Mouse (Mus musculus): ENCODE measurements around the gene Msi2. TPM values are rescaled to one million over a fixed set of nuclear protein-coding genes. Genes with fewer than 3 reads are reported as not detected.

Msi2 gene
- 19.2 and 20.4 TPM in 2 replicates for polyA plus RNA-seq (2016; fragmentation: Nextera tagmentation; extraction: Ambion mirVana)

GRCm38 (mm10) chr11:88718050-88718765, at the start of gene Msi2:
Gene Msi2, minus strand, starts transcription at chr11:88718513.
- WGBS = under 1% methylated on average over 80 of the region's 84 CpGs
- peak within 1 kb of the TSS; percentile 97 for H3K4me3 ChIP-seq
- peak within 1 kb of the TSS; percentile 100 for H3K27ac ChIP-seq
- peak; percentile 90 for DNase-seq (ENCODE audit: extremely low spot score, low spot score)
- peaks cover 8% of the 10 kb centered on the region; the same call in 1 of the 2 replicates for H3K27me3 ChIP-seq (ENCODE audit: poor library complexity, severe bottlenecking)
- no peaks in the 10 kb centered on the region for H3K9me3 ChIP-seq
- peaks cover 71% of the 10 kb centered on the region for H3K4me1 ChIP-seq
- peaks cover 25% of the 10 kb centered on the region for H3K36me3 ChIP-seq (replicated peaks)

- H3K4me1 ChIP-seq = peaks cover 20% of the 10 kb centered on the region
- H3K27me3 ChIP-seq (ENCODE audit: poor library complexity, severe bottlenecking) = peaks cover 14% of the 10 kb centered on the region
- no peak overlapping the region for H3K4me3 ChIP-seq
- no peak overlapping the region for H3K27ac ChIP-seq
- H3K9me3 ChIP-seq = no peaks in the 10 kb centered on the region
- H3K36me3 ChIP-seq (replicated peaks) = no peaks in the 10 kb centered on the region
- 63% methylated on average over 7 of the region's 7 CpGs for WGBS
- no peak for DNase-seq (ENCODE audit: extremely low spot score, low spot score)
Measured at GRCm38 (mm10) chr11:88765635-88766034, 47.3 kb upstream of the Msi2 start.

GRCm38 (mm10) chr11:88763371-88763770, 45.1 kb upstream of the Msi2 start:
- WGBS = 94% methylated on average over 13 of the region's 13 CpGs
- H3K36me3 ChIP-seq (replicated peaks) = no peaks in the 10 kb centered on the region

GRCm38 (mm10) chr11:88759501-88759900, 41.2 kb upstream of the Msi2 start:
- WGBS = 92% methylated on average over 8 of the region's 8 CpGs
- Histone ChIP-seq H3K4me1 (peaks cover 24% of the 10 kb centered on the region), H3K4me3 (no peak overlapping the region), H3K9me3 (no peaks in the 10 kb centered on the region), H3K27me3 (ENCODE audit: poor library complexity, severe bottlenecking) (0 out of 2 replicates have a peak, but pooled peaks cover 4% of the 10 kb centered on the region), H3K27ac (no peak overlapping the region), H3K36me3 (replicated peaks) (no peaks in the 10 kb centered on the region)
- no peak for DNase-seq (ENCODE audit: extremely low spot score, low spot score)

More at GRCm38 (mm10) chr11:88763371-88763770, 45.1 kb upstream of the Msi2 start:
- Histone ChIP-seq H3K9me3 (no peaks in the 10 kb centered on the region), H3K27ac (no peak overlapping the region), H3K4me3 (no peak overlapping the region), H3K27me3 (ENCODE audit: poor library complexity, severe bottlenecking) (0 out of 2 replicates have a peak, but pooled peaks cover 4% of the 10 kb centered on the region), H3K4me1 (peaks cover 27% of the 10 kb centered on the region)
- no peak for DNase-seq (ENCODE audit: extremely low spot score, low spot score)

GRCm38 (mm10) chr11:88758402-88758801, 40.1 kb upstream of the Msi2 start:
- WGBS = 28% methylated on average over 6 of the region's 6 CpGs
- H3K27ac ChIP-seq = no peak overlapping the region
- H3K36me3 ChIP-seq (replicated peaks) = no peaks in the 10 kb centered on the region
- H3K4me3 ChIP-seq = no peak overlapping the region
- DNase-seq (ENCODE audit: extremely low spot score, low spot score) = no peak
- 0 out of 2 replicates have a peak, but pooled peaks cover 4% of the 10 kb centered on the region for H3K27me3 ChIP-seq (ENCODE audit: poor library complexity, severe bottlenecking)
- peaks cover 20% of the 10 kb centered on the region for H3K4me1 ChIP-seq
- no peaks in the 10 kb centered on the region for H3K9me3 ChIP-seq

GRCm38 (mm10) chr11:88745306-88745705, 27.0 kb upstream of the Msi2 start:
- no peaks in the 10 kb centered on the region for H3K36me3 ChIP-seq (replicated peaks)
- no peak overlapping the region for H3K4me3 ChIP-seq
- no peak overlapping the region for H3K27ac ChIP-seq
- H3K4me1 ChIP-seq = peaks cover 11% of the 10 kb centered on the region
- no peak for DNase-seq (ENCODE audit: extremely low spot score, low spot score)
- no peaks in the 10 kb centered on the region for H3K27me3 ChIP-seq (ENCODE audit: poor library complexity, severe bottlenecking)
- 85% methylated on average over 12 of the region's 12 CpGs for WGBS
- no peaks in the 10 kb centered on the region for H3K9me3 ChIP-seq

GRCm38 (mm10) chr11:88739574-88740295, 21.4 kb upstream of the Msi2 start:
- Histone ChIP-seq H3K4me3 (no peak overlapping the region), H3K36me3 (replicated peaks) (no peaks in the 10 kb centered on the region), H3K4me1 (no peaks in the 10 kb centered on the region), H3K27ac (no peak overlapping the region), H3K27me3 (ENCODE audit: poor library complexity, severe bottlenecking) (no peaks in the 10 kb centered on the region), H3K9me3 (no peaks in the 10 kb centered on the region)
- DNase-seq (ENCODE audit: extremely low spot score, low spot score) = no peak
- 88% methylated on average over 13 of the region's 13 CpGs for WGBS

- WGBS = 61% methylated on average over 5 of the region's 5 CpGs
Measured at GRCm38 (mm10) chr11:88729363-88729762, 11.1 kb upstream of the Msi2 start.

GRCm38 (mm10) chr11:88728508-88728890, 10.2 kb upstream of the Msi2 start:
- Histone ChIP-seq H3K4me1 (peaks cover 30% of the 10 kb centered on the region), H3K4me3 (no peak overlapping the region), H3K27ac (peak overlapping the region; percentile 68), H3K36me3 (replicated peaks) (no peaks in the 10 kb centered on the region), H3K9me3 (no peaks in the 10 kb centered on the region), H3K27me3 (ENCODE audit: poor library complexity, severe bottlenecking) (no peaks in the 10 kb centered on the region)
- peak; percentile 77 for DNase-seq (ENCODE audit: extremely low spot score, low spot score)
- WGBS = 5% methylated on average over 6 of the region's 6 CpGs

More at GRCm38 (mm10) chr11:88729363-88729762, 11.1 kb upstream of the Msi2 start:
- Histone ChIP-seq H3K27me3 (ENCODE audit: poor library complexity, severe bottlenecking) (no peaks in the 10 kb centered on the region), H3K36me3 (replicated peaks) (no peaks in the 10 kb centered on the region), H3K4me3 (no peak overlapping the region), H3K4me1 (peaks cover 30% of the 10 kb centered on the region), H3K9me3 (no peaks in the 10 kb centered on the region), H3K27ac (peak overlapping the region; percentile 68; the same call in 1 of the 2 replicates)
- no peak for DNase-seq (ENCODE audit: extremely low spot score, low spot score)

GRCm38 (mm10) chr11:88727768-88728507, 9.6 kb upstream of the Msi2 start:
- Histone ChIP-seq H3K4me1 (peaks cover 30% of the 10 kb centered on the region), H3K4me3 (no peak overlapping the region), H3K27ac (peak overlapping the region; percentile 68; the same call in 1 of the 2 replicates), H3K9me3 (no peaks in the 10 kb centered on the region), H3K27me3 (ENCODE audit: poor library complexity, severe bottlenecking) (no peaks in the 10 kb centered on the region), H3K36me3 (replicated peaks) (no peaks in the 10 kb centered on the region)
- DNase-seq (ENCODE audit: extremely low spot score, low spot score) = no peak
- 68% methylated on average over 20 of the region's 20 CpGs for WGBS

- H3K36me3 ChIP-seq (replicated peaks) = no peaks in the 10 kb centered on the region
- H3K4me3 ChIP-seq = no peak overlapping the region
- H3K9me3 ChIP-seq = no peaks in the 10 kb centered on the region
- 62% methylated on average over 10 of the region's 10 CpGs for WGBS
- peaks cover 8% of the 10 kb centered on the region; the same call in 1 of the 2 replicates for H3K27me3 ChIP-seq (ENCODE audit: poor library complexity, severe bottlenecking)
- peaks cover 44% of the 10 kb centered on the region for H3K4me1 ChIP-seq
- no peak for DNase-seq (ENCODE audit: extremely low spot score, low spot score)
- H3K27ac ChIP-seq = peak overlapping the region; percentile 58
Measured at GRCm38 (mm10) chr11:88721144-88721636, 2.9 kb upstream of the Msi2 start.

Data from forebrain, embryonic 10.5 days (tissue).